Mouse (Mus musculus) lung, postnatal 4 days (tissue): ENCODE data around the gene Fhit.

Experiments
- DNase-seq, 2 experiments: peaks; one replicate each; pipeline ENCODE4 v3.0.0; 2021

Fhit gene

GRCm38 (mm10) chr14:10507560-10507959 is 654.3 kb downstream of the Fhit start:
- DNase-seq = no peak

GRCm38 (mm10) chr14:10485798-10486197 is 676.0 kb downstream of the Fhit start:
- DNase-seq = no peak

- DNase-seq = no peak
These were observed 678.8 kb downstream of the Fhit start for GRCm38 (mm10) chr14:10482851-10483613.

GRCm38 (mm10) chr14:10481370-10481769 is 680.5 kb downstream of the Fhit start:
- no peak for DNase-seq

GRCm38 (mm10) chr14:10480681-10481080 is 681.2 kb downstream of the Fhit start:
- DNase-seq = no peak

GRCm38 (mm10) chr14:10453001-10453861 is 708.6 kb downstream of the Fhit start:
- peak; percentile 46 to 59 for DNase-seq

- no peak for DNase-seq
These were observed 709.6 kb downstream of the Fhit start for GRCm38 (mm10) chr14:10452234-10452633.

GRCm38 (mm10) chr14:10445360-10445759 is 716.5 kb downstream of the Fhit start:
- no peak for DNase-seq

GRCm38 (mm10) chr14:10439007-10439749 is 722.7 kb downstream of the Fhit start:
- no peak for DNase-seq

- no peak for DNase-seq
These were observed 725.6 kb downstream of the Fhit start for GRCm38 (mm10) chr14:10436193-10436592.

GRCm38 (mm10) chr14:10432502-10432901 is 729.3 kb downstream of the Fhit start:
- DNase-seq = no peak

- DNase-seq = no peak
These were observed 731.3 kb downstream of the Fhit start for GRCm38 (mm10) chr14:10430396-10431000.

- no peak for DNase-seq
These were observed 738.3 kb downstream of the Fhit start for GRCm38 (mm10) chr14:10423499-10423898.

GRCm38 (mm10) chr14:10422261-10422660 is 739.6 kb downstream of the Fhit start:
- no peak for DNase-seq

GRCm38 (mm10) chr14:10415068-10415467 is 746.8 kb downstream of the Fhit start:
- DNase-seq = no peak

- DNase-seq = no peak
These were observed 752.4 kb downstream of the Fhit start for GRCm38 (mm10) chr14:10409306-10409962.

GRCm38 (mm10) chr14:10405346-10405745 is 756.5 kb downstream of the Fhit start:
- DNase-seq = no peak

- no peak for DNase-seq
These were observed 793.8 kb downstream of the Fhit start for GRCm38 (mm10) chr14:10367783-10368680.

- no peak for DNase-seq
These were observed 795.0 kb downstream of the Fhit start for GRCm38 (mm10) chr14:10366808-10367207.

GRCm38 (mm10) chr14:10364281-10364680 is 797.6 kb downstream of the Fhit start:
- no peak for DNase-seq

- no peak for DNase-seq
These were observed 798.5 kb downstream of the Fhit start for GRCm38 (mm10) chr14:10363306-10363705.
